Mouse (Mus musculus): Measurements from ENCODE around the gene Clint1. TPM values are rescaled to one million over a fixed set of nuclear protein-coding genes. Genes with fewer than 3 reads are reported as not detected.

Gene Clint1
- polyA plus RNA-seq, 1 experiment from 2014 or later: 52.2 TPM

- H3K4me2 ChIP-seq (ENCODE audit: low read depth, low read length): no peak overlapping the region
- H3K4me1 ChIP-seq (ENCODE audit: control insufficient read depth, low read depth, low read length): peaks cover 15% of the 10 kb centered on the region
- no peaks in the 10 kb centered on the region for H3K27me3 ChIP-seq (ENCODE audit: control insufficient read depth, insufficient read depth, low read depth, low read length)
- no peak overlapping the region for H3K4me3 ChIP-seq (ENCODE audit: low read depth, low read length)
- H3K36me3 ChIP-seq (ENCODE audit: control insufficient read depth, insufficient read depth): no peaks in the 10 kb centered on the region
- peak; percentile 65 for ATAC-seq (ENCODE audit: low read depth)
- 44% methylated on average over 5 of the region's 5 CpGs for WGBS (ENCODE audit: insufficient replicate concordance)
- H3K9ac ChIP-seq (ENCODE audit: low read depth, low read length): no peak overlapping the region
- H3K27ac ChIP-seq (ENCODE audit: low read length): no peak overlapping the region
- H3K9me3 ChIP-seq (replicated peaks; ENCODE audit: control insufficient read depth, low read length): no peaks in the 10 kb centered on the region
Measured at GRCm38 (mm10) chr11:45837257-45837817, 14.5 kb upstream of the Clint1 start.

- 50% methylated on average over 3 of the region's 3 CpGs for WGBS (ENCODE audit: insufficient replicate concordance)
- no peak overlapping the region for H3K4me3 ChIP-seq (ENCODE audit: low read depth, low read length)
- no peaks in the 10 kb centered on the region for H3K36me3 ChIP-seq (ENCODE audit: control insufficient read depth, insufficient read depth)
- no peaks in the 10 kb centered on the region for H3K9me3 ChIP-seq (replicated peaks; ENCODE audit: control insufficient read depth, low read length)
- no peak overlapping the region for H3K27ac ChIP-seq (ENCODE audit: low read length)
- H3K9ac ChIP-seq (ENCODE audit: low read depth, low read length): no peak overlapping the region
- ATAC-seq (ENCODE audit: low read depth): no peak
- no peaks in the 10 kb centered on the region for H3K27me3 ChIP-seq (ENCODE audit: control insufficient read depth, insufficient read depth, low read depth, low read length)
- no peak overlapping the region for H3K4me2 ChIP-seq (ENCODE audit: low read depth, low read length)
- H3K4me1 ChIP-seq (ENCODE audit: control insufficient read depth, low read depth, low read length): peaks cover 15% of the 10 kb centered on the region
Measured at GRCm38 (mm10) chr11:45838450-45838849, 13.4 kb upstream of the Clint1 start.

- Histone ChIP-seq H3K9ac (ENCODE audit: low read depth, low read length) (no peak overlapping the region), H3K9me3 (replicated peaks; ENCODE audit: control insufficient read depth, low read length) (no peaks in the 10 kb centered on the region), H3K4me2 (ENCODE audit: low read depth, low read length) (no peak overlapping the region), H3K36me3 (ENCODE audit: control insufficient read depth, insufficient read depth) (no peaks in the 10 kb centered on the region), H3K27me3 (ENCODE audit: control insufficient read depth, insufficient read depth, low read depth, low read length) (no peaks in the 10 kb centered on the region), H3K4me1 (ENCODE audit: control insufficient read depth, low read depth, low read length) (peaks cover 15% of the 10 kb centered on the region), H3K4me3 (ENCODE audit: low read depth, low read length) (no peak overlapping the region), H3K27ac (ENCODE audit: low read length) (no peak overlapping the region)
- no peak for ATAC-seq (ENCODE audit: low read depth)
- 75% methylated on average over 3 of the region's 3 CpGs for WGBS (ENCODE audit: insufficient replicate concordance)
Measured at GRCm38 (mm10) chr11:45840332-45840731, 11.5 kb upstream of the Clint1 start.

DNA sequence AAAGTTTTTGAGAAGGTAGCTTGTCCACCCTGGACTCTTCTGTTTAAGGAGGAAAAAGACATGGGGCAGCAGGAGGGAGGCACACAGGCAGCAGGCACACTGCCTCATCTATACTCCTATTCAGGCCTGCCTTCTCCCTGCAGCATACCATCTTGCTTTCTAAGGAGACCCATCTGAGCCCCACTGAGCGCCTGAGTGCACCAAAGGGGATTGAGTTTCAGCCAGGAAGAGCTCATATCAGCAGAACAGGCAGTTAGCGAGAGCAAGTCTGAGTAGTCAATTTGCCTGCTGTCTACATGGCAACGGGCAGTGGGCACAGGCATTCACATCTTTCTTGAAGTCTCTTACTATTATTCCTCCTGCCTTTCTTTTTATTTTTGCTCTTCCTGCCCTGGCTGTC is 5.8 kb upstream of the Clint1 start:
- WGBS (ENCODE audit: insufficient replicate concordance): 63% methylated on average over 3 of the region's 3 CpGs
- ATAC-seq (ENCODE audit: low read depth): no peak

GRCm38 (mm10) chr11:45847548-45847947 is 4.3 kb upstream of the Clint1 start:
- H3K36me3 ChIP-seq (ENCODE audit: control insufficient read depth, insufficient read depth): no peaks in the 10 kb centered on the region
- peaks cover 10% of the 10 kb centered on the region for H3K4me1 ChIP-seq (ENCODE audit: control insufficient read depth, low read depth, low read length)
- H3K9me3 ChIP-seq (replicated peaks; ENCODE audit: control insufficient read depth, low read length): no peaks in the 10 kb centered on the region
- H3K4me2 ChIP-seq (ENCODE audit: low read depth, low read length): no peak overlapping the region
- no peak overlapping the region for H3K27ac ChIP-seq (ENCODE audit: low read length)
- no peaks in the 10 kb centered on the region for H3K27me3 ChIP-seq (ENCODE audit: control insufficient read depth, insufficient read depth, low read depth, low read length)
- 43% methylated on average over 7 of the region's 7 CpGs for WGBS (ENCODE audit: insufficient replicate concordance)
- no peak overlapping the region for H3K9ac ChIP-seq (ENCODE audit: low read depth, low read length)
- ATAC-seq (ENCODE audit: low read depth): no peak
- H3K4me3 ChIP-seq (ENCODE audit: low read depth, low read length): no peak overlapping the region

More for the DNA sequence above, 5.8 kb upstream of the Clint1 start:
- H3K4me1 ChIP-seq (ENCODE audit: control insufficient read depth, low read depth, low read length): peaks cover 10% of the 10 kb centered on the region
- H3K9me3 ChIP-seq (replicated peaks; ENCODE audit: control insufficient read depth, low read length): no peaks in the 10 kb centered on the region
- no peak overlapping the region for H3K4me3 ChIP-seq (ENCODE audit: low read depth, low read length)
- H3K4me2 ChIP-seq (ENCODE audit: low read depth, low read length): no peak overlapping the region
- no peak overlapping the region for H3K27ac ChIP-seq (ENCODE audit: low read length)
- H3K9ac ChIP-seq (ENCODE audit: low read depth, low read length): no peak overlapping the region
- H3K36me3 ChIP-seq (ENCODE audit: control insufficient read depth, insufficient read depth): no peaks in the 10 kb centered on the region
- no peaks in the 10 kb centered on the region for H3K27me3 ChIP-seq (ENCODE audit: control insufficient read depth, insufficient read depth, low read depth, low read length)

DNA sequence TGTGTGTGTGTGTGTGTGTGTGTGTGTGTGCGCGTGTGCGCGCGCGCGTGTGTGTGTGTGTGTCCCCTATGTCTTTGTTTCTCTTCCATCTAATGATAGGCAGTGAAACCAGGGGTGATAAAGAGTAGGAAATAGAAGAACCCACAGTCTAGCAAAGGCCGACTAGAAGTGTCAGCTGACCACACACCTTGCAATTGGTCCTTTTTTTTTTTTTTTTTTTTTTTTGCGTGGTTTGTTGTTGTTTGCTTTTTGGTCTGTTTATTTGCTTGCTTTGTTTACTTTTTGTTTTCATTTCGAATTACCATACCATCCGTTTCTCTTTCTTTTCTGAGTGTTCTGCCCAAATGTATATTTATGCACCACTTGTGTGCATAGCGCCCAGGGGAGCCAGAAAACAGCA is 3.6 kb upstream of the Clint1 start:
- no peaks in the 10 kb centered on the region for H3K27me3 ChIP-seq (ENCODE audit: control insufficient read depth, insufficient read depth, low read depth, low read length)
- no peak overlapping the region for H3K9ac ChIP-seq (ENCODE audit: low read depth, low read length)
- no peak overlapping the region for H3K4me2 ChIP-seq (ENCODE audit: low read depth, low read length)
- H3K36me3 ChIP-seq (ENCODE audit: control insufficient read depth, insufficient read depth): no peaks in the 10 kb centered on the region
- H3K9me3 ChIP-seq (replicated peaks; ENCODE audit: control insufficient read depth, low read length): no peaks in the 10 kb centered on the region
- H3K27ac ChIP-seq (ENCODE audit: low read length): no peak overlapping the region
- no peak for ATAC-seq (ENCODE audit: low read depth)
- no peak overlapping the region for H3K4me3 ChIP-seq (ENCODE audit: low read depth, low read length)
- 76% methylated on average over 12 of the region's 12 CpGs for WGBS (ENCODE audit: insufficient replicate concordance)
- peaks cover 10% of the 10 kb centered on the region for H3K4me1 ChIP-seq (ENCODE audit: control insufficient read depth, low read depth, low read length)

DNA sequence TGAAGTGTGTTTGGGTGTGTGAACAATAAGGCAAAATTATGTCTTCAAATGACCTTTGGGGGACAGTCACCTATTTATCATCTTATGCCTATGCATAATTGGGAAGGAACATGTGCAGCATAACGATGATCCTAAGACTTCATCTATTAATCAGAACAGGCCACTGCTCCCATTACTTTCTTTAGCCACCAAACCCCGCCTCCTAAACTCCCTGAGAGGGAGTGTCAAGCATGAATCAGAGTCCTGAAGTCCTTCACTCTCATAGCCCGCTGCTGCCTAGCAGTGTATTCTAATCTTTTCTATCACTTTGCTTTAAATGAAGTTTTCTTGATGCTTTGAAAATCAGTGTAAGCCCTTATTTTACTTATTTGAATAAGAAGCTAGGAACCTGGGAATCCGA is 2.6 kb upstream of the Clint1 start:
- no peak overlapping the region for H3K27ac ChIP-seq (ENCODE audit: low read length)
- WGBS (ENCODE audit: insufficient replicate concordance): 66% methylated on average over 4 of the region's 4 CpGs
- no peaks in the 10 kb centered on the region for H3K9me3 ChIP-seq (replicated peaks; ENCODE audit: control insufficient read depth, low read length)
- H3K4me1 ChIP-seq (ENCODE audit: control insufficient read depth, low read depth, low read length): peaks cover 17% of the 10 kb centered on the region
- H3K36me3 ChIP-seq (ENCODE audit: control insufficient read depth, insufficient read depth): no peaks in the 10 kb centered on the region; the same call in 1 of the 2 replicates
- H3K4me3 ChIP-seq (ENCODE audit: low read depth, low read length): no peak overlapping the region
- no peak for ATAC-seq (ENCODE audit: low read depth)
- H3K9ac ChIP-seq (ENCODE audit: low read depth, low read length): no peak overlapping the region
- H3K27me3 ChIP-seq (ENCODE audit: control insufficient read depth, insufficient read depth, low read depth, low read length): no peaks in the 10 kb centered on the region
- no peak overlapping the region for H3K4me2 ChIP-seq (ENCODE audit: low read depth, low read length)

GRCm38 (mm10) chr11:45849859-45850258 is 2.0 kb upstream of the Clint1 start:
- Histone ChIP-seq H3K27me3 (ENCODE audit: control insufficient read depth, insufficient read depth, low read depth, low read length) (no peaks in the 10 kb centered on the region), H3K4me2 (ENCODE audit: low read depth, low read length) (no peak overlapping the region), H3K4me1 (ENCODE audit: control insufficient read depth, low read depth, low read length) (peaks cover 24% of the 10 kb centered on the region), H3K9me3 (replicated peaks; ENCODE audit: control insufficient read depth, low read length) (no peaks in the 10 kb centered on the region), H3K36me3 (ENCODE audit: control insufficient read depth, insufficient read depth) (no peaks in the 10 kb centered on the region; the same call in 1 of the 2 replicates), H3K9ac (ENCODE audit: low read depth, low read length) (no peak overlapping the region), H3K4me3 (ENCODE audit: low read depth, low read length) (no peak overlapping the region), H3K27ac (ENCODE audit: low read length) (no peak overlapping the region)
- 22% methylated on average over 3 of the region's 3 CpGs for whole genome bisulfite sequencing (ENCODE audit: insufficient replicate concordance)
- ATAC-seq (ENCODE audit: low read depth): no peak

- Histone ChIP-seq H3K9ac (ENCODE audit: low read depth, low read length) (no peak overlapping the region), H3K4me2 (ENCODE audit: low read depth, low read length) (no peak overlapping the region), H3K4me1 (ENCODE audit: control insufficient read depth, low read depth, low read length) (peaks cover 28% of the 10 kb centered on the region), H3K36me3 (ENCODE audit: control insufficient read depth, insufficient read depth) (no peaks in the 10 kb centered on the region; the same call in 1 of the 2 replicates), H3K27ac (ENCODE audit: low read length) (no peak overlapping the region), H3K9me3 (replicated peaks; ENCODE audit: control insufficient read depth, low read length) (no peaks in the 10 kb centered on the region), H3K4me3 (ENCODE audit: low read depth, low read length) (no peak overlapping the region), H3K27me3 (ENCODE audit: control insufficient read depth, insufficient read depth, low read depth, low read length) (no peaks in the 10 kb centered on the region)
- 60% methylated on average over 3 of the region's 3 CpGs for WGBS (ENCODE audit: insufficient replicate concordance)
- ATAC-seq (ENCODE audit: low read depth): no peak
Measured at GRCm38 (mm10) chr11:45850317-45850716, 1.5 kb upstream of the Clint1 start.
